Comparison of ENCODE assay signal across 12 mouse cellular contexts in the genomic region with DNA sequence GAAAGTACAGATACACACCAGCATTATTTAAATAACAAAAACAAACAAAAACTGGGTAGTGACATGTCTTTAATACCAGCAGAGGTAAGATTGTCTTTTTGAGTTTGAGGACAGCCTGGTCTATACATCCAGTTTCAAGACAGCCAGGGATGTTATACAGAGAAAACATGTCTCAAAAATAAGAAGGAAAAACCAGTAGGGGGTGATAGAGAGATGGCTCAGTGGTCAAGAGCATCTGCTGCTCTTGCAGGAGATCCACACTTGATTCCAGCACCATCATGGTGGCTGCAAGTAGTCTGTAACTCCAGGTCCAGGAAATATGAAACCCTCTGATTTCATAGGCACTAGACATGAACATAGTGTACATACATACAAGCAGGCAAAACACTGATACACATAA. TPM values are rescaled to one million over a fixed set of nuclear protein-coding genes. Genes with fewer than 3 reads are reported as not detected.
DNase-seq lines count a peak whose midpoint lies in the region; ATAC-seq and TF ChIP-seq lines count a peak whose summit lies in the region.
"Had no signal": no experiment of that assay in that cellular context is flagged by ENCODE, and none has a peak within 500 bp of the region (broad histone marks: within the 10 kb centered on the region; RNA-seq: fewer than 3 reads in every experiment).

No protein-coding gene starts in this region.

- TF ChIP-seq POLR2A in kidney, adult 2 months (IDR thresholded peaks at IDR 0.05; ENCODE audit: low read depth, low read length) = no peak
- no peak for TF ChIP-seq POLR2A in MEL (IDR thresholded peaks at IDR 0.05; ENCODE audit: control insufficient read depth in 1 of 2, insufficient read depth in 1 of 2, low read depth in 1 of 2, low read length in 2 of 2, poor library complexity in 1 of 2)

- DNase-seq in kidney, adult 2 months = peak; percentile 5
- DNase-seq in 416B (ENCODE audit: low read depth) (peak; percentile 69), MEL (ENCODE audit: low read depth, low spot score) (peak; percentile 40)
- DNase-seq in embryonic facial prominence, embryonic 14.5 days (ENCODE audit: low spot score) = peak; percentile 2
- no peak for DNase-seq in natural killer cell, adult 2 months (ENCODE audit: low spot score in 2 of 2)
- DNase-seq: cerebellum, adult 8-10 months had no signal

- TF ChIP-seq CTCF in kidney, adult 2 months (conservative IDR thresholded peaks at IDR 0.05; ENCODE audit: insufficient read depth, insufficient read length, low read depth, low read length) = peak; percentile 36
- TF ChIP-seq CTCF in MEL (IDR thresholded peaks at IDR 0.05 in 2 of 3, conservative IDR thresholded peaks at IDR 0.05 in 1 of 3; ENCODE audit: control insufficient read depth in 1 of 3, insufficient read depth in 1 of 3, low read depth in 2 of 3, low read length in 3 of 3, poor library complexity in 1 of 3, severe bottlenecking in 1 of 3) = peak in 2 of 3 experiments; percentile 30 to 44; a peak in 3 of 6 replicates

- no peak overlapping the region for H3K9ac ChIP-seq in kidney, embryonic 15.5 days
- no peak overlapping the region for H3K9ac ChIP-seq in MEL (ENCODE audit: control insufficient read depth, low read depth, low read length, poor library complexity, severe bottlenecking)
- no peak overlapping the region for H3K9ac ChIP-seq in embryonic facial prominence, embryonic 14.5 days (ENCODE audit: low read depth, low read length)
- H3K9ac ChIP-seq in hindbrain, embryonic 13.5 days = no peak overlapping the region
- H3K9ac ChIP-seq: heart, embryonic 13.5 days; limb, embryonic 13.5 days had no signal

- ATAC-seq in kidney, embryonic 15.5 days (replicated peaks; ENCODE audit: low FRiP score) = no peak
- ATAC-seq in embryonic facial prominence, embryonic 14.5 days (ENCODE audit: low read depth) = no peak
- ATAC-seq in megakaryocyte, adult 5-6 weeks (ENCODE audit: poor library complexity, severe bottlenecking) = no peak
- ATAC-seq in hindbrain, embryonic 13.5 days (ENCODE audit: low FRiP score) = no peak

- no peak for TF ChIP-seq EP300 in MEL (IDR thresholded peaks at IDR 0.05; ENCODE audit: low read depth in 1 of 2, low read length in 2 of 2)

- H3K27ac ChIP-seq in kidney, adult 2 months (ENCODE audit: insufficient read depth, low read depth, low read length) = no peak overlapping the region
- H3K27ac ChIP-seq in kidney, embryonic 15.5 days = no peak overlapping the region
- H3K27ac ChIP-seq in MEL (ENCODE audit: control insufficient read depth, low read depth, low read length) = no peak overlapping the region
- H3K27ac ChIP-seq in embryonic facial prominence, embryonic 14.5 days (replicated peaks; ENCODE audit: low read depth, low read length) = no peak overlapping the region
- H3K27ac ChIP-seq in hindbrain, embryonic 13.5 days = no peak overlapping the region
- H3K27ac ChIP-seq: heart, embryonic 13.5 days; limb, embryonic 13.5 days had no signal

- H3K4me1 ChIP-seq in kidney, adult 2 months (ENCODE audit: control insufficient read depth, insufficient read depth, low read length) = no peaks in the 10 kb centered on the region
- no peaks in the 10 kb centered on the region for H3K4me1 ChIP-seq in kidney, embryonic 15.5 days
- no peaks in the 10 kb centered on the region for H3K4me1 ChIP-seq in MEL (ENCODE audit: control insufficient read depth in 1 of 2, insufficient read depth in 2 of 2, low read length in 2 of 2)
- no peaks in the 10 kb centered on the region for H3K4me1 ChIP-seq in embryonic facial prominence, embryonic 14.5 days (ENCODE audit: control insufficient read depth, insufficient read depth, low read length)
- no peaks in the 10 kb centered on the region for H3K4me1 ChIP-seq in hindbrain, embryonic 13.5 days (replicated peaks)
- H3K4me1 ChIP-seq: heart, embryonic 13.5 days; limb, embryonic 13.5 days had no signal

- H3K4me3 ChIP-seq in kidney, adult 2 months (ENCODE audit: insufficient read depth, low read depth, low read length) = no peak overlapping the region
- H3K4me3 ChIP-seq in kidney, embryonic 15.5 days (replicated peaks) = no peak overlapping the region
- no peak overlapping the region for H3K4me3 ChIP-seq in MEL (ENCODE audit: control insufficient read depth in 1 of 2, insufficient read depth in 1 of 2, low read depth in 2 of 2, low read length in 2 of 2)
- no peak overlapping the region for H3K4me3 ChIP-seq in embryonic facial prominence, embryonic 14.5 days (ENCODE audit: low read depth, low read length)
- no peak overlapping the region for H3K4me3 ChIP-seq in hindbrain, embryonic 13.5 days
- H3K4me3 ChIP-seq: heart, embryonic 13.5 days; limb, embryonic 13.5 days had no signal

- no peaks in the 10 kb centered on the region for H3K79me2 ChIP-seq in MEL (ENCODE audit: control insufficient read depth, insufficient read depth, low read length, poor library complexity)

- H3K36me3 ChIP-seq in kidney, adult 2 months (ENCODE audit: control insufficient read depth, insufficient read depth, low read length) = peaks cover 1% of the 10 kb centered on the region; the same call in 1 of the 2 replicates
- H3K36me3 ChIP-seq in kidney, embryonic 15.5 days = peaks cover 46% of the 10 kb centered on the region
- peaks cover 6 to 63% of the 10 kb centered on the region in 2 experiments for H3K36me3 ChIP-seq in MEL (ENCODE audit: control insufficient read depth in 1 of 2, insufficient read depth in 2 of 2, low read length in 2 of 2)
- H3K36me3 ChIP-seq in embryonic facial prominence, embryonic 14.5 days (ENCODE audit: control insufficient read depth, insufficient read depth, low read length) = peaks cover 41% of the 10 kb centered on the region
- peaks cover 20% of the 10 kb centered on the region for H3K36me3 ChIP-seq in hindbrain, embryonic 13.5 days

- H3K9me3 ChIP-seq in kidney, embryonic 15.5 days (replicated peaks) = no peaks in the 10 kb centered on the region
- no peaks in the 10 kb centered on the region for H3K9me3 ChIP-seq in MEL (replicated peaks; ENCODE audit: insufficient read depth, low read length)
- no peaks in the 10 kb centered on the region for H3K9me3 ChIP-seq in embryonic facial prominence, embryonic 14.5 days (ENCODE audit: control insufficient read depth, low read length)
- no peaks in the 10 kb centered on the region for H3K9me3 ChIP-seq in hindbrain, embryonic 13.5 days
- H3K9me3 ChIP-seq: heart, embryonic 13.5 days; limb, embryonic 13.5 days had no signal

- peak; percentile 21 for TF ChIP-seq RAD21 in MEL (IDR thresholded peaks at IDR 0.05; ENCODE audit: low read depth, low read length)

- no peaks in the 10 kb centered on the region for H3K27me3 ChIP-seq in kidney, adult 2 months (replicated peaks; ENCODE audit: control insufficient read depth, insufficient read depth, low read length)
- no peaks in the 10 kb centered on the region for H3K27me3 ChIP-seq in kidney, embryonic 15.5 days
- no peaks in the 10 kb centered on the region for H3K27me3 ChIP-seq in MEL (ENCODE audit: control insufficient read depth in 1 of 2, insufficient read depth in 2 of 2, low read length in 2 of 2)
- no peaks in the 10 kb centered on the region for H3K27me3 ChIP-seq in embryonic facial prominence, embryonic 14.5 days (replicated peaks; ENCODE audit: control insufficient read depth, insufficient read depth, low read length)
- H3K27me3 ChIP-seq in hindbrain, embryonic 13.5 days = no peaks in the 10 kb centered on the region
- H3K27me3 ChIP-seq: heart, embryonic 13.5 days; limb, embryonic 13.5 days had no signal

- H3K4me2 ChIP-seq in kidney, embryonic 15.5 days = no peak overlapping the region
- H3K4me2 ChIP-seq in embryonic facial prominence, embryonic 14.5 days (ENCODE audit: low read depth, low read length) = no peak overlapping the region
- H3K4me2 ChIP-seq in hindbrain, embryonic 13.5 days = no peak overlapping the region
- H3K4me2 ChIP-seq: heart, embryonic 13.5 days; limb, embryonic 13.5 days had no signal

TF ChIP-seq in MEL, 35 proteins besides CTCF, POLR2A, EP300 and RAD21 (continues in another document):
- TF ChIP-seq MYC (IDR thresholded peaks at IDR 0.05; ENCODE audit: low read depth, low read length) = 0 out of 2 replicates have a peak, but pooled peaks have one; percentile 24
- TF ChIP-seq MXI1 (IDR thresholded peaks at IDR 0.05; ENCODE audit: low read depth, low read length) = no peak
- TF ChIP-seq NELFE (IDR thresholded peaks at IDR 0.05; ENCODE audit: low read depth, low read length) = no peak; the same call in 1 of the 2 replicates

RNA-seq across cellular contexts. Expression of a gene that starts 39.7 kb away (rescaled TPM):
- 13.0 and 13.3 TPM in 2 replicates for polyA plus RNA-seq in kidney, adult 2 months (2012; rRNA removed)
- polyA plus RNA-seq in kidney, embryonic 15.5 days (2015; fragmentation: Nextera tagmentation; extraction: Ambion mirVana) = 39.0 TPM in 2 replicates
- 25.9 and 31.7 TPM in 2 replicates for total RNA-seq in MEL (2012; rRNA removed)
- 100 to 1,000 TPM in 1 of 2 experiments, 10 to 100 TPM in 1; 45.2 to 195 TPM for polyA plus RNA-seq in MEL (2012; ENCODE audit: insufficient read depth in 1 of 2, insufficient read length in 2 of 2, low read depth in 1 of 2, low replicate concordance in 2 of 2, missing spikeins in 1 of 2)
- 35.9 and 37.5 TPM in 2 replicates for polyA plus RNA-seq in embryonic facial prominence, embryonic 14.5 days (2014; fragmentation: Nextera tagmentation; extraction: Ambion mirVana)
- total RNA-seq in megakaryocyte, adult 5-6 weeks (2015) = 55.6 and 60.6 TPM in 2 replicates
- total RNA-seq in megakaryocyte, adult 5-6 weeks (2017) = 39.4 and 43.7 TPM in 2 replicates
- 23.4 and 25.0 TPM in 2 replicates for polyA plus RNA-seq in hindbrain, embryonic 13.5 days (2015; fragmentation: Nextera tagmentation; extraction: Ambion mirVana)

RNA-seq across cellular contexts. Expression of a gene that starts 39.7 kb away (rescaled TPM):
- polyA plus RNA-seq in kidney, adult 2 months (2012; rRNA removed) = 50.8 and 65.9 TPM in 2 replicates
- polyA plus RNA-seq in kidney, embryonic 15.5 days (2015; fragmentation: Nextera tagmentation; extraction: Ambion mirVana) = 72.3 and 75.2 TPM in 2 replicates
- 21.1 and 29.2 TPM in 2 replicates for total RNA-seq in MEL (2012; rRNA removed)
- 10 to 100 TPM in 1 of 2 experiments, not detected in 1; 91.1 TPM for polyA plus RNA-seq in MEL (2012; ENCODE audit: insufficient read depth in 1 of 2, insufficient read length in 2 of 2, low read depth in 1 of 2, low replicate concordance in 2 of 2, missing spikeins in 1 of 2)
- 80.8 and 81.1 TPM in 2 replicates for polyA plus RNA-seq in embryonic facial prominence, embryonic 14.5 days (2014; fragmentation: Nextera tagmentation; extraction: Ambion mirVana)
- total RNA-seq in megakaryocyte, adult 5-6 weeks (2015) = 32.7 and 38.7 TPM in 2 replicates
- 19.7 and 20.0 TPM in 2 replicates for total RNA-seq in megakaryocyte, adult 5-6 weeks (2017)
- 48.0 and 53.0 TPM in 2 replicates for polyA plus RNA-seq in hindbrain, embryonic 13.5 days (2015; fragmentation: Nextera tagmentation; extraction: Ambion mirVana)

RNA-seq across cellular contexts. Expression of a gene that starts 53.7 kb away (rescaled TPM):
- 0.03 TPM in 1 of 2 replicates, not detected in the other for polyA plus RNA-seq in kidney, adult 2 months (2012; rRNA removed)
- polyA plus RNA-seq in kidney, embryonic 15.5 days (2015; fragmentation: Nextera tagmentation; extraction: Ambion mirVana) = not detected in 2 replicates
- not detected in 2 replicates for total RNA-seq in MEL (2012; rRNA removed)
- polyA plus RNA-seq in MEL (2012; ENCODE audit: insufficient read depth in 1 of 2, insufficient read length in 2 of 2, low read depth in 1 of 2, low replicate concordance in 2 of 2, missing spikeins in 1 of 2) = not detected
- 0.10 TPM in 1 of 2 replicates, not detected in the other for polyA plus RNA-seq in embryonic facial prominence, embryonic 14.5 days (2014; fragmentation: Nextera tagmentation; extraction: Ambion mirVana)
- total RNA-seq in megakaryocyte, adult 5-6 weeks (2015) = not detected in 2 replicates
- total RNA-seq in megakaryocyte, adult 5-6 weeks (2017) = not detected in 2 replicates
- polyA plus RNA-seq in hindbrain, embryonic 13.5 days (2015; fragmentation: Nextera tagmentation; extraction: Ambion mirVana) = not detected in 2 replicates
- polyA plus RNA-seq: kidney, embryonic 16.5 days; limb, embryonic 13.5 days had no signal

Comparison
In these comparisons a context has a peak if more than half of its experiments do, and no peak if none do; other contexts are left out.
1. DNase-seq: peak in kidney, adult 2 months (single experiment), 416B (single experiment), MEL (single experiment) and embryonic facial prominence, embryonic 14.5 days (single experiment); none in natural killer cell, adult 2 months (0 of 2).